Mouse (Mus musculus) frontal cortex, adult 2 months (tissue): ENCODE measurements at regions not wholly inside any gene's neighbourhood (a gene's known extent, or its start where the extent isn't known, plus 50 kb on each side); places are given as distances from the start of the nearest gene placed in this dataset.
"Not testable (repeated sequence)": the region's sequence is repeated elsewhere in the genome, so short reads cannot be mapped to it uniquely, and the experiment has no call there.

Experiments used
- DNase-seq, 2 experiments: peaks; one replicate each; pipeline ENCODE4 v3.0.0; 2022; ENCODE audit warnings: low spot score in 1 of 2; ENCODE audit errors: extremely low spot score in 1 of 2

DNA sequence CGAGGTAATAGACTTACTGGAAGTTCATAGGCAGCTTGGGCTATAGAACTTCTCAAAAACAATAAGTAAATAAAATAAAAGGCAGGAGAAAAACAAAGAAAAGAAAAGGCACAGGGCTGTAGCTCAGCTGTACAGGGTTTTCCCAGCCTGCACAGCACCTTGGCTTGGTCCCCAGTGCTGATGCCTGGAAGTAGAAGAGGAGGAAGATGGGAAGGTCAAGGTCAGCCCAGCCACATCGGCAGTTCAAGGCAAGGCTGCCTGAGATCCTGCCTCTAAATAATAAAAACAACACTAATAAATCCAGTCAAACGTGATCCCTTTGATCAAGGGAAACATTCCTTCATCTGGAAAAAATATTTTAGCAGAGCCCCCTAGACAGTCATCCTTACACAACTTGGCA is 103.1 kb downstream of the Cenpf start:
- DNase-seq: no peak

DNA sequence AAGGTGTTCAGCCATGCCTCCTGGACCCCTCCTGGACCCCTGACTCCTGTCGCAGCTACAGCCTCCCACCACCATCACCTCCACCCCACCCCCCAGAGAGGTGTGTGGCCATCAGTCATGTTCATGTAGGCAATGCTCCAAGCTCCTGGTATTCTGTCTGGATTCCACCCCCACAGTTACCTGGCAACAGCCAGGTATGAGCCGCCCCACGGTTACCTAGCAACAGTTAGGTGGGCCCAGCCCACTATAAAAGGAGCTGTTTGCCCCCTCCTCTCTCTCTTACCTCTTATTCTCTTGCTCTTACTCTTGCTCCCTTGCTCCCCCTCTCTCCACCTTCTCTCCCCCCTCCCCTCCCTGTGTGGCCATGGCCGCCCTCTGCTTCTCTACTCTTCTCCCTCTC is 106.5 kb downstream of the Cenpf start:
- DNase-seq: no peak

DNA sequence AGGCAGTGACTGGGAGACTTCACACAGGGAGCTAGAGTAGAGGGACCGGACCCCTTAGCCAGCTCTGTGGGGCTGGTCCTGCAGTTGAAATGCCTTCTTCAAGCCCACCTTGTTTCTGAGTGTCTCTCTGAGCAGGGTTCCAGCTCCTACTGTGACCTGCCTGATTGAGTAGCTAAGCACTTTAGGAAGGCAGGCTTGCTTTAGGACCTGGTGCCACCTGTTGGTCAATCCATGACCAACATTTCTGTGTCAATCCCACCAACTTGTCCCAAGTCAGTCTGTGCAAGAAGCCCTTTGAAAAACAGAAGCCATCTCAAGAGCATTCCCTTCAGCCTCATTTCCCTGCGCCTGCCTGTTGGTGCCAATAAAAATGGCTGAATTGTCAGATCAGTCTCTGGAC is 108.5 kb downstream of the Cenpf start:
- DNase-seq: peak in 1 of 2 experiments; percentile 56

DNA sequence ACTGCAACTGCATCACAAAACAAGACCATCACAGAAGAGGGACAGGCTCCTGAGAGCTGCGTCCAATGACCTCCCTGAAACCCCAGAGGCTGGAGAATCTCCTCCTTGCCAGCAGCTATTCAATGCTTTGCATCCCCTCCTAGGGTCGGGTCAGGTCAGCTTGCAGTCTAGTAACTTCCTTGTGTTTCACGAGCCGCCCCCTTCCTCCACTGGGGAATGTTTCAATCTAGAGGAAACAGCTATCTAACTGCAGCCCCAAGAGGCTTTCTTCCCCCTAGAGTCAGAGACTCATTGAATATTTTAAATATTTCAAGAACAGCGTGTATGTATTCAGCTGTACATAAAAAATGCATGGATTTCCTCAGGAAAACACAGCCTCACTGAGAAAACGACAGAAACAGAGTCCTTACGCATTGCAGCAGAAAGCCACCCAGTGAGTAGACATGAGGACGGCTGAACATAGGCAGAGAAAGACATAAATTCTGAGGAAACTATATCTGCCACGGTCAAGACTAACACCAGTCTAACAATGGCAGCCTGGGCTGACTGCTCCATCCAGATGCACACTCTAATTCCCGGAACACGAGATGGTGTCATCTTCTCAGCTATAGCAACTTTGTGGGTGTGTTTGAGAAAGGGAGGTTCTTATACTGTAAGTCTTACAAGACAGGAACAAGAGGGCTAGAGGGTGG is 111.4 kb downstream of the Cenpf start:
- DNase-seq: no peak

DNA sequence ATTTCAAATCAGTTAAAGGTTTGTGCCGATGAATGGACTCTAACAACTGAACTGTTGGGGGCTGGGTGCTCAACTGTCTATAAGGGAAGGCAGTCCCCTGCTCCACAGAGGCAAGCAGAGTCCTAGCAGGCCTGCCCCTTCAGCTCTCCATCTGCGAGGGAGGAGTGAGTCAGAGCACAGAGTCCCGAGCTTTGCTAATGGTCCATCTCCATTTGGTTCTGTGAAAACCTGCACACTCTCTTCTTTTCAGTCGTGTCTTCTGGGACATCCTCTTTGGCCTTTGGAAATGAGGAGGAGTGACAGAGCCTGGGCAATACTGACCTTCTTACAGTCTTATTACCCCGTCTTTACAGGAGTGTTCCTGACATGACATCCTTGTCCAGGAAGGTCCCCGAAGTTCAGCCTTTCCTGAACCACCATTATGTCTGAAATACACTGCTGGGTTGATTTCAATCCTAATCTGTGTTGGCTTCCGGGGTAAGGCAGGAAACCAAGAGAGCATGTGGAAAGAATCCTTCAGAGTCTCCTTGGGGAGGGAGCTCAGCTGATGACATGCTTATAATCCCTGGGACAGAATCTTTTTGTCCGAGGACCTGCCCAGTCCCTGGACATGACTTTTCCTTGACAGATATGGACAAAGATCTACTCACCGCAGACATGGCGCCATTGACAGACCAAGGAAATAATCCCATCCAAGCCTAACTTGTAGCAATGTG is 112.2 kb downstream of the Cenpf start:
- no peak for DNase-seq

DNA sequence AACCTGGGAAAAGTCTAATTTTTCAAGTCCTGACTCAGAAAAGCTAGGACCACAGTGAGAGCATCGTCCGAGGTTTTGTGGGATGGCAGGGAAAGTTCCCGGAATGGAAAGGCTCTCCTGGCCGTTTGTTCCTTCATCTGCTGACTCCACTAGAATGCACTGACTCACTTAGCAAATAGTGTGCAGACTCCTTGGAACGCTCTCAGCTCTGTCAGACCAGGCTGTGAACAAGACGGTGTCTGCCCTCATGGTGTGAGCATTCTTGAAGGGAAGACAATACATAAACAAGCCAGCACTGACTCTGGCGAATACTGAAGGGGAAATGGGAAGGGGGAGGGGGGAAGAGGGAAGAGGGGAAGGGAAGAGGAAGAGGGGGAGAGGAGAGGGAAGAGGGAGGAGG is 121.4 kb downstream of the Cenpf start:
- no peak for DNase-seq

DNA sequence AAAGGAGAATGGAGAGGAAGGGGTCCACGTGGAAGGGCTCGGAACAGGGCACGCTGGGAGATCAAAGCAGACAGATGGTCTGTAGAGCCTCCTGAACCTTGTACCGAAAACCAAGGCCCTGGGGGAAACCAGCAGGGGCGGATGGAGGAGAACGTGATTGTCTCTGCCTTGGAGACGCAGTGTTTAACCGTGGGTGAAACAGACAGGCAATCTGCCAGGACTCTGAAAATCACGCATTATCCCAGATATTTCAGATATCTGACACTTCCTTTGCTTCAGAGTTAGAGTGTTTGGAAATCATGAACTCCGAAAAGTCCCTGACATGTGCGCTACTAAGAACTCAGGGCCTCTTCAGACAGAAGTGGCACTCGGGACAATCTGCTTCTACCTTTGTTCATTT is 126.1 kb downstream of the Cenpf start:
- no peak for DNase-seq

DNA sequence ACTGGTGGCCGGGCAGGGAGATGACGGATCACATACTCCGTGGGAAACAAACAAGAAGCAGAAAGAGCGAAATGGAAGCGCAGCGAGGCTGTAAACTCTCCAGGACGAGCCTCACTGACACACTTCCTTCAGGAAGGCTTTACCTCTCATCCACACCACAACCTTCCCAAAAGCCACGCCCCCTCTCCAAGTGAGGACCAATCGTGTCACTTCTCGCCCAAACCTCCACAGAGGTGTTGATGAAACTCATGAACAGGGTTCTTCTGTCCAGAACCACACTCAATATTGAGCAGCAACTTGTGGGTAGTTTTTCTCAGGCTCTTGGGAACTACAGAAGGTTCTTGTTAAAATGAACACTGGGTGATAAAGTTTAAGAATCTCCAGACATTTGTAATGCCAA is 127.3 kb downstream of the Cenpf start:
- no peak for DNase-seq

DNA sequence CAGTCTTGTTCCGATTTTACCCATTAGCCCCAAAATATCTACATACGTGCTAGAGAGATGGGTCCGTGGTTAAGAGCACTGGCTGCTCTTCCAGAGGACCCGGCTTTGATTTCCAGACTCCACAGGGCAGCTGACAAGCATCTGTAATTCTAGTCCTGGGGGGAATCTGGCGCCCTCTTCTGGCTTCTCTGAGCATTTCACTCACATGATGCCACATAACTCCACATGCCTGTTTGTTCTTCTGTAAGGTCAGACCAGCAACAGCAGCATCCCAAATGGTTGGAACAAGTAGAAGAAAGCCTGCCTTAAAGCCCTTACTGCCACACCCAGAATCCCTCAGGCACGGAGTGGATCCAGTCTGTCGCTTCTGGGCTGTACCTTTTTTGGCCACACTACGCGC is 137.0 kb downstream of the Cenpf start:
- no peak for DNase-seq

DNA sequence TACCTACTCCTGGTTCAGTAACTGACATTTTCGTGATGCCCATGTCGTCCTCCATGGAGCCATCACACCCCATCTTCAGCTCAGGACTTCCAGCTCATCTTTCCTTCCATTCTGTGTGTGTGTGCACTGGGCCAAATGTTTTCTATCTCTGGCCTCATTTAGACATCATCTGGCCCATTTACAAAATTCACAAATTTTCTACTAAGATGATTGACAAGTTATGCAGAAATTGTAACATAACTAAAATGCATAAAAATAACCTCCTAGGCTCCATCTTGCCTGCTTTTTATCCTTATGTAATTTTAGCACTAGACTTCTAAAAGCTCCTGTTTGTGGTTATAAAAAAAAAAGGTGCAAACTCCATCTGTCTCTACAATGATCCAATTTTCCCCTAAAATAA is 130.8 kb upstream of the Kcnk2 start:
- DNase-seq: peak in 1 of 2 experiments; percentile 47

DNA sequence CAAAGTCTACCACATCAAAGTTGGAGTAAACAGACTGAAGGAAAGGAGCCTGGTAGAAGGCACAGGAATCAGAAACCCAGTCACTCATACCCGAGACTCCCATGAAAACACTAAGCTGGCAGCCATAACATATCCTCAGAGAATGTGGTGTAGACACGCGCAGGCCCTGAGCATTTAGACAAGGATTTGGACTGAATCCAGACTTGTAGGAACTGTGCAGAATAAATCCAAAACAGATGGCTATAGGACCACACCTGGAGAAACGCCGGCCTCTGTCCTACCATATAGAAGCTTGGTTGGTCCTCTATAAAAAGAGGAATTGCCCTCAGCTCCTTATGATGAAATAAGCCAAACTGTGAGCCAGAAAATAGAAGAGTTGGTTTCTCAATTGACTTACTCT is 124.3 kb upstream of the Kcnk2 start:
- DNase-seq: no peak

DNA sequence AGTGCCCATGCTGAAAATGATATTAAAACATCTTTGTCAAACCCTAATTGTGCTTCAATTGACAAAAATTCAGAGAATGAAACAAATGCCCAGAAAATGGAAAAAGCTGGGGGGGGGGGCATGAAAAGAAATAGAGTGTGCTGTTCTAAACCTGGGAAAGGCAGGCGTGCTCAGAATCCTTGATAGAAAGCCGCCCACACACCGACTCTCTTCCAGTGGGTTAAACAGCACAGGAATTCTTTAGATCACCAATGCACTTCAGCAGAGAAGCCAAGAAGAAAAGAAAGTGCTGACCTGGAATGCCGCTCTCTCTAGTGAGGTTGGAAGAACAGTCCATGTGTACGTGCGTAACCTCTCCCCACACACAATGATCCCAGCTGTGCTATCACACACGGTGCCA is 113.4 kb upstream of the Kcnk2 start:
- peak in 1 of 2 experiments; percentile 51 for DNase-seq

DNA sequence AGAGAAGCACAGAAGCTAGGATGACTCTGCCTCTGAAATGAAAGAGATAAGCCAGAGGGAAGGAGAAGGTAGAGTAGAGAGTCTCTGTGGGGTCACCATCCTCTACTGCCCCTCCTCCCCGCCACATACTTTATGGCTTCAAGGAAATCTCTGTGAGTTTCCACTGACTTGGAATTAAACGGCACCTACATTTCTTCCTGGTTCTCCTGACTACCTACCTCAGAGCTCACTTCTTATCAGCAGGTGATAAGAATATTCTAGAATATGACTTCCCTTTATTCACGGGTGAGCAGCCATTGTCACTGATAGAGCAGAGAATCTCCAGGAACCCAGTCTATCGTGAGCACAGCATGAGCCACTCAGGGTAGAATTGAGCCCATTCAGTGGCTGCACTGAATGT is 111.3 kb upstream of the Kcnk2 start:
- DNase-seq: no peak

DNA sequence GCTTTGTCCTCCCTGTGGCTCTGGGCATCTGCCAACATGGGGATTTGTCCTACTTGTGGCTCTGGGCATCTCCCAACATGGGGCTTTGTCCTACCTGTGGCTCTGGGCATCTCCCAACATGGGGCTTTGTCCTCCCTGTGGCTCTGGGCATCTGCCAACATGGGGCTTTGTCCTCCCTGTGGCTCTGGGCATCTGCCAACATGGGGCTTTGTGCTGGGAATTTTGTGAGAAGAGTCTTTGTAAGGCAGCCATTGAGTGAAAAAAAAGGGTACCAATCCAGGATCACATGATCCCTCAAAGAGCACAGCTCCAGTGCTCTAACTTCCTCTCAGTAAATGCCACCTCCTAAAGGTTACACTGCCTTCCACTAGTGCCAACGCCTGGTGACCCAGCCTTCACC is 105.2 kb upstream of the Kcnk2 start:
- DNase-seq: not testable (repeated sequence)

DNA sequence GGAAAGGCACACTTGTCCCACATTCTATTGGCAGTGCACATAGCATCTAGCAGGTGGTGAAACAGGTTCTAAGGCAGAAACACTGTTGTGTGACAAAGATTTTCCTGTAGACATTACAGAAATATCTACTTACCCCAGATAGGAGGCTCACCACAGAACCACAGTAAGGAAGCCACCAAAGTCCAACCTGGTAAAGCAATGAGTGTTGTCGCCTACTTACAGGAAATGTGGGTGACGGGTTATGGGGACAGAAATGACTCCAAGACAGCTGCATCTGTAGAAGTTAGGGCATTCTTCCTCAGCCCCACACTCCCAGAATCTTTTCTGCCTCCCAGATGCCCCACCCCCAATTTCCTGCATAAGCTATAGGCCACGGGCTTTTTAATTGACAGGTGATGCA is 97.6 kb upstream of the Kcnk2 start:
- DNase-seq: no peak

DNA sequence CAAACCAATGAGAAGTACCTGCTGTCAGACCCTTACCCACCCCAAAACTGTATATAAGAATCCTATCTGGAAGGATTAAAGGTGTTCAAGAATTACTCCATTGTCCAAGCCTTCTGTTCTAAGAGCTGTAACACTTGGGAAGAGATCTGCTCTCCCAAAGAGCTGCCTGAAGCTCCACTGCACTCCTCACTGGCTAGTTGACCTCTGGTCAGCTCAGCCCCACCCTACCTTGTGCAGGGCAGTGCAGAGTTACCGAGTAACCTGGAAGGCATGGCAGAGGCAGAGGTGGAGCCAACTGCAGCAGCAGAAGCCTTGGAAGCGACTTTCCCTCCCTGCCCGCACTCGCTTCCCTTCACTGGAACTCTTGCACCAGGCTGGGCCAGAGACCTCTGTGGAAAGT is 97.1 kb upstream of the Kcnk2 start:
- DNase-seq: no peak

DNA sequence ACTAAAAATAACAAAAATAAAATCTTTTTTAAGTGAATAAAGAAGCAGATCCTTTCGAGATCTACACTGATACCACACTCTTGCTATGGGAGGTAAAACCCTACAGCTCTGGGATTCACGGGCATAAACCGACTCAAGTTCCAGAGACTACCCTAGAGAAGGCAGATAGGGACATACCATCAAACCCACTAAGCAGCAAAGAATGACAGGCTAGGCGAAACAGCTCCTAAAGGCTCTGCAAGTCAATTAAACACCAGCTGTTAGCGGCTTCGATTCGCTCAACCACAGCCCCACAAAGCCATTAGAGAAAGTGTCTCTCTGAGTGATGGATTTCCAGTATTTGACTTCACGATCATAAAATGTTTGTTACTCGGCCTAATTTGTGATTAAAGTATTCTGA is 95.0 kb upstream of the Kcnk2 start:
- no peak for DNase-seq

DNA sequence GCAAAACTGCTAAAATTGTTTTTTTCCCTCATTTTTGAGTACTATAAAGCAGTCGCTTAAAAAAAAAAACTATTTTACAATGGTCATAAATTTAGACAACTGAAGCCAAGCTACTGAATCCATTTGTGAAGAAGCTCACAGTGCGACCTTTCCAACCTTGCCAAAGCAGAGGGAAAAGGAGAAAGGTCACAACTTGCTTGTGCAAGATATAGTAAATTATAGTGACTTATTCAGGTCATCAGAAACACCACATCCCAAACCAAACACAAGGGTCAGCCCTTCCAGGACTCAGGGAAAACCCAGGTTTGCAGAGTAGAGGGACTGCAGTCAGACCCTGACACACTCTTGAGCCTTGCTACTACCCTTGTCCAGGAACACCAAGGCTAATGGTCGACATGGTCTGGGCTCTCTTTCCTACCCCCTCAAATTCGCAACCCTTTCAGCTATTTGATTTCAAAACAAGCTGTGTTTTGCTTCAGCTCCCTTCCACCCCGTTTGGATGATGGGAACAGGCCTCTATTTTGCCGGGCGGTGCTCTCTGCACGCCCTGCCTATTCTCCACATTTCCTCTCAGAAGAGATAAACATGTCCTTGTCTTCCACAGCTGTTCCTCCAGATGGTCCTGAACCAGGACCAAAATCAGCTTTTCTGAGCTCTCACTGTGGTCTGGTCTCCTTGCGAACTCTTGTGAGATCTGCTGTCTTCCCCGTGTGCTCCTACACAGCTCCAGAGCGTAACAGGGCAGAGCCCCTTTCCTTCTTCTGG is 93.5 kb upstream of the Kcnk2 start:
- peak in 1 of 2 experiments; percentile 41 for DNase-seq

DNA sequence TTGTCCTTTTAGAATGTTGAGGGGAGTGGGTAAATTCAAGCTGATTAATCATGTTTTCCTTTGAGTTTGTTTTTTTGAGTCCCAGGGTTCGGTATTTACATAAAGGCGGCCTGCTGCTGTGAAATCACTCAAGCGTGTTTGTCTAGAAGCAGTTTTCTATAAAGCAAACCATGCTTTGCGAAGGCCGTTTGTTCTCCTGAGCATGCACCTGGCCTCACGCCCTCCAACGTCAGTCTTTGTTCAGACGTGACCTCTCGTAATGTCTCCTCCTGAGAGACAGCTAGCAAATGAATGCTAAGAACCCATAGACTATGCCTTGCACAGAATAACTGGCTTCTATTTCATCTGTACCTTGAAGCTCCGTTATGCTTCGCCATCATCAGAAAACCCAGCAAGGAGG is 92.8 kb upstream of the Kcnk2 start:
- no peak for DNase-seq

DNA sequence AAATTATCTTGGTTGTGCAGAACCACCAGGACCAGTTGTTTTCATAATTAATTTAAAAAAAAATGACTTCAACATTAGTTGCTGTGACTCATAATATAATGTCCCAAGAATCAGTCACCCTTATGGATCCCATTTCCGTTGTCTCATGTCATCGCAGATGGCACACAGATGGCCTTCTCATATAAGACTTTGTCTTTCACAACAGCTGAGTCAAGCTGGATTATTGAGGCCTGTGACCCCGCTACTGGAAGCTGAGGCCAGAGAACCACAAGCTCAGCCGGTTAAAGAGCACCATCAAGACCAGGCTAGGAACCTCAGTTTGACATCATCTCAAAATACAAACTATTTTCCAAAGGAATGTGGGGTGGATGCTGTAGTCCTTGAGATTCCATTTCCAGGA is 83.3 kb upstream of the Kcnk2 start:
- no peak for DNase-seq

DNA sequence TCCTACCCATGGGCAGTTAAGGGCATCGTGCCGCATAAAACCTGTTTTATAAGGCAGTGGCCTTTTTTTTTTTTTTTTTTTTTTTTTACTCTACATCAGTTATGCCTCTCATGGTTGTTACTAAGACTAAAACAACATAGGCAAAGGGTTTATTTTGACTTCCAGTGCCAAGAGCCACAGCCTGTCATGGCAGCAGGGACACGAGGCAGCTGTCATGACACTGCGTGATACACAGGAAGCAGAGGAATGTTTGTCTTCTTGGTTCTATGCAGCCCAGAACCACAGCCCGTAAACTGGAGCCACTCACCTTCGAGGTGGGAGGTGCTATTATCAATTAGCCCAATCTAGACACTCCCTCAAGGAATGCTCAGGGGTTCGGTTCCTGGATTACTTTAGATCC is 81.3 kb upstream of the Kcnk2 start:
- no peak for DNase-seq

DNA sequence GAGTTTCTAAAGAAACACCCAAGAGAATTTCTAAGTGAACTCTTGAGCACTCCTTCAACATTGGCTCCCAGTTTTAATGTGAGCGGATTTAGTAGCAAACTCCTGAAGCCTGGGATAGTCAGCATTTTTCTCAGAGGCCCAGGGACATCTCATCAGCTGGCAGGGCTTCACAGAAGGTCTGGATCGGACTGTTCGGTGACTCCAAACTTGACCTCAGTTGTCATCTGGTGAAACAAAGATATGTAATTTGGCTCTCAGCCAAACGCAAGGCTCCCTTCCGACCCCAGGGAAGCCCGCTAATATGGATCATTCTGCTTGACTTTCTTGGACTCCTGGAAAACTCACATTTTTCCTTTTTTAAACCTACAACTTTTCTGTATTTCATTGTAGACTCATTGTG is 76.0 kb upstream of the Kcnk2 start:
- DNase-seq: no peak
